Mouse (Mus musculus) CD4-positive helper T cell, adult 2 months (primary cell): ENCODE measurements at regions not wholly inside any gene's neighbourhood (a gene's known extent, or its start where the extent isn't known, plus 50 kb on each side); places are given as distances from the start of the nearest gene placed in this dataset.
"Not testable (repeated sequence)": the region's sequence is repeated elsewhere in the genome, so short reads cannot be mapped to it uniquely, and the experiment has no call there.

Experiments
- DNase-seq: peaks from one replicate; pipeline ENCODE4 v3.0.0-alpha.2; 2012; ENCODE audit warnings: low read depth, missing footprints, low spot score

- no peak for DNase-seq
These were observed 134.8 kb upstream of the Bcor start for GRCm38 (mm10) chrX:12294941-12295340.

- no peak for DNase-seq
These were observed 136.3 kb upstream of the Bcor start for GRCm38 (mm10) chrX:12296264-12297053.

GRCm38 (mm10) chrX:12298609-12299008 lies 138.5 kb upstream of the Bcor start:
- DNase-seq, result no peak

- DNase-seq, result no peak
These were observed 139.1 kb upstream of the Bcor start for GRCm38 (mm10) chrX:12299236-12299635.

- DNase-seq, result no peak
These were observed 144.5 kb upstream of the Bcor start for GRCm38 (mm10) chrX:12304678-12305077.

GRCm38 (mm10) chrX:12306940-12307339 lies 146.8 kb upstream of the Bcor start:
- no peak for DNase-seq

- no peak for DNase-seq
These were observed 152.4 kb upstream of the Bcor start for GRCm38 (mm10) chrX:12312534-12312933.

- DNase-seq, result no peak
These were observed 155.5 kb upstream of the Bcor start for GRCm38 (mm10) chrX:12315658-12316057.

- DNase-seq, result not testable (repeated sequence)
These were observed 157.3 kb upstream of the Bcor start for GRCm38 (mm10) chrX:12317488-12317887.

GRCm38 (mm10) chrX:12318848-12319651 lies 158.9 kb upstream of the Bcor start:
- no peak for DNase-seq

GRCm38 (mm10) chrX:12322453-12322852 lies 162.3 kb upstream of the Bcor start:
- DNase-seq, result no peak

GRCm38 (mm10) chrX:12323268-12323667 lies 163.1 kb upstream of the Bcor start:
- no peak for DNase-seq

GRCm38 (mm10) chrX:12323812-12324211 lies 163.7 kb upstream of the Bcor start:
- DNase-seq, result no peak

- no peak for DNase-seq
These were observed 167.3 kb upstream of the Bcor start for GRCm38 (mm10) chrX:12327464-12327863.

GRCm38 (mm10) chrX:12340561-12340960 lies 180.4 kb upstream of the Bcor start:
- DNase-seq, result no peak

- no peak for DNase-seq
These were observed 181.3 kb upstream of the Bcor start for GRCm38 (mm10) chrX:12341356-12341965.

- no peak for DNase-seq
These were observed 184.8 kb upstream of the Bcor start for GRCm38 (mm10) chrX:12344805-12345555.

- DNase-seq, result no peak
These were observed 186.7 kb upstream of the Bcor start for GRCm38 (mm10) chrX:12346856-12347255.

- DNase-seq, result no peak
These were observed 188.0 kb upstream of the Bcor start for GRCm38 (mm10) chrX:12348117-12348516.

- no peak for DNase-seq
These were observed 194.7 kb upstream of the Bcor start for GRCm38 (mm10) chrX:12354875-12355274.

- no peak for DNase-seq
These were observed 197.9 kb upstream of the Bcor start for GRCm38 (mm10) chrX:12358026-12358425.
